Mouse (Mus musculus) gastrocnemius, postnatal 14 days (tissue): Measurements from ENCODE around the gene Lyzl4. TPM values are rescaled to one million over a fixed set of nuclear protein-coding genes. Genes with fewer than 3 reads are reported as not detected.

ENCODE experiments used
- DNase-seq: peaks from one replicate; pipeline ENCODE4 v3.0.0; 2021; ENCODE audit warnings: mixed read lengths
- intact Hi-C: fragments of 180-260 bp; cut with DNase I; formaldehyde crosslinking; loops from one replicate; pipeline ENCODE4 v1.15.1; 2025; ENCODE audit warnings: low total_unique reads
- total RNA-seq, 2 experiments: library from RNA; stranded (reverse); gene quantifications; 2 replicates each; pipeline ENCODE4 v1.2.3; 2021

The Lyzl4 gene
- total RNA-seq, 2 experiments from 2014 or later: 0.45 TPM; not detected in 1

- no peak for DNase-seq
- intact Hi-C loops: no loop called here
These were observed 15.2 kb upstream of the Lyzl4 start for GRCm38 (mm10) chr9:121657143-121657542.

GRCm38 (mm10) chr9:121656322-121656721 lies 14.4 kb upstream of the Lyzl4 start:
- intact Hi-C loops: no loop called here
- DNase-seq: no peak

GRCm38 (mm10) chr9:121653668-121654067 lies 11.8 kb upstream of the Lyzl4 start:
- no peak for DNase-seq
- intact Hi-C loops: no loop called here

- intact Hi-C loops: no loop called here
- no peak for DNase-seq
These were observed 5.1 kb upstream of the Lyzl4 start for GRCm38 (mm10) chr9:121647026-121647425.

- intact Hi-C loops: loop anchor here (5.0 kb wide), 1 partner anchor 37 kb away; no protein-coding TSS in a partner anchor
These were observed 3.0 kb upstream of the Lyzl4 start for GRCm38 (mm10) chr9:121644855-121645254.

GRCm38 (mm10) chr9:121642401-121643181 lies 695 bp upstream of the Lyzl4 start, which contains the start of gene Vipr1:
TSS of gene Vipr1 (plus strand) at chr9:121642716.
- intact Hi-C loops: loop anchor here (5.0 kb wide), 1 partner anchor 40 kb away; no protein-coding TSS in a partner anchor
- DNase-seq: peak; percentile 45

More at GRCm38 (mm10) chr9:121644855-121645254, 3.0 kb upstream of the Lyzl4 start:
- DNase-seq: no peak

GRCm38 (mm10) chr9:121641235-121641915 lies 521 bp downstream of the Lyzl4 start:
- DNase-seq: no peak
- intact Hi-C loops: loop anchor here (5.0 kb wide), 1 partner anchor 41 kb away; no protein-coding TSS in a partner anchor

- intact Hi-C loops: loop anchor here (5.0 kb wide), 1 partner anchor 43 kb away; no protein-coding TSS in a partner anchor
- DNase-seq: no peak
These were observed 2.1 kb downstream of the Lyzl4 start for GRCm38 (mm10) chr9:121639790-121640189.

GRCm38 (mm10) chr9:121635835-121636576 lies 5.9 kb downstream of the Lyzl4 start:
- no peak for DNase-seq
- intact Hi-C loops: no loop called here

GRCm38 (mm10) chr9:121633306-121633705 lies 8.6 kb downstream of the Lyzl4 start:
- intact Hi-C loops: no loop called here

GRCm38 (mm10) chr9:121632891-121633290 lies 9.0 kb downstream of the Lyzl4 start:
- intact Hi-C loops: no loop called here
- no peak for DNase-seq

More at GRCm38 (mm10) chr9:121633306-121633705, 8.6 kb downstream of the Lyzl4 start:
- DNase-seq: no peak

- DNase-seq: no peak
- intact Hi-C loops: no loop called here
These were observed 9.9 kb downstream of the Lyzl4 start for GRCm38 (mm10) chr9:121631946-121632345.

- intact Hi-C loops: no loop called here
- no peak for DNase-seq
These were observed 11.3 kb downstream of the Lyzl4 start for GRCm38 (mm10) chr9:121630627-121631026.

- intact Hi-C loops: no loop called here
These were observed 17.0 kb downstream of the Lyzl4 start for GRCm38 (mm10) chr9:121624920-121625319.

GRCm38 (mm10) chr9:121623235-121623634 lies 18.7 kb downstream of the Lyzl4 start:
- no peak for DNase-seq
- intact Hi-C loops: no loop called here

More at GRCm38 (mm10) chr9:121624920-121625319, 17.0 kb downstream of the Lyzl4 start:
- no peak for DNase-seq

- intact Hi-C loops: no loop called here
- DNase-seq: no peak
These were observed 22.5 kb downstream of the Lyzl4 start for GRCm38 (mm10) chr9:121619441-121619840.

GRCm38 (mm10) chr9:121616471-121616870 lies 25.4 kb downstream of the Lyzl4 start:
- intact Hi-C loops: no loop called here
- no peak for DNase-seq

- intact Hi-C loops: no loop called here
These were observed 27.6 kb downstream of the Lyzl4 start for GRCm38 (mm10) chr9:121614241-121614757.

GRCm38 (mm10) chr9:121613192-121613591 lies 28.7 kb downstream of the Lyzl4 start:
- DNase-seq: no peak
- intact Hi-C loops: no loop called here

More at GRCm38 (mm10) chr9:121614241-121614757, 27.6 kb downstream of the Lyzl4 start:
- DNase-seq: no peak
